Mouse (Mus musculus): ENCODE data around the gene Otud7a. TPM values are rescaled to one million over a fixed set of nuclear protein-coding genes. Genes with fewer than 3 reads are reported as not detected.

The Otud7a gene
- polyA plus RNA-seq, 2 experiments = 0.01 TPM; not detected in 1

DNA sequence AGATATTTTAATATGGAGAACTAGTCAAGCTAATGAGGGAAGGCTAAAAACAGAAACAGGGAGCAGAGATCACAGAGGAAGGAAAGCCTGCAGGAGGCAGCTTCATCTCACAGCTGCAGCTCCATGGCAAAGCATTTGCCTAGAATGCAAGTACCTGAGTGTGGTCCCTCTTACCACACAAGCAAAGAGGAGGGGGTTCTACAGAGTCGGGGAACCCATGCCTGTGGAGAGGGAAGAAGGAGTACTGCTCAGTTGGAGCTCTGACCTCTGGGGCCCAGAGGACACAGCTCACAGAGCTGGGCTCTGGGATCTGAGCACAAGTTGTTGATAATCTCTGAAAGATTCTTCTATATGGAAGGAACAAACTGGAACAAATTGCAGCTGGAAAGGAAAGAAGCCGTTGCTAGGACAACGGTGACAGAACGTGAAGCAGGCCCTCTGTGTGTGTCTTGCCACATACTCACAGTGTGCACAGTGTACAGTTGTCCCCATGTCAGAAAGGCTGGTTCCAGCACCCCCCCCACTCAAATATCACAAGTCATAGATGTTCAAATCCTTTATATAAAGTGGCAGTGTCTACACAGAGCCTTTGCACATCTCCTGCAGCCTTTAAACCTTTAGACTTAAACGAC is 324.0 kb downstream of the Otud7a start:
- H3K36me3 ChIP-seq (replicated peaks; ENCODE audit: control insufficient read depth, insufficient read depth, low read depth) = no peaks in the 10 kb centered on the region

DNA sequence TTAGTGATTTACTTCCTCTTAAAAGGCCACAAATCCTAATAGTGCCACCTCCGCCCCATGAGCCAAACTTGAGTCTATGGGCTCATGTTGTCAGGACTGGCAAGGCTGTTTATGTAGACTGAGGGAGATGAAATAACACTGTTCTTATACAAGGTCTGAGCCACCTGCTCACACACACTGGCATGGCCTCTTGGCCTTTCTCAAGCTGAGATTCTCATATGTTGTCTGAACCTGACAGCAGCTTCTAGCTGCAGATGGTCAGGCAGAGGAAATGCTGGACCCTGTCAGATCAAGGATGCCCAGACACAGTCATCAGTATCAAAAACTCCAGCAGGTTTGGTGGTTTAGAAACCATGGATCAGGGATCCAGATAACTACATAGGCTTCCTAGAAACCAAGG is 328.7 kb downstream of the Otud7a start:
- Histone ChIP-seq H3K36me3 (replicated peaks; ENCODE audit: control insufficient read depth, insufficient read depth, low read depth) (no peaks in the 10 kb centered on the region), H3K9ac (replicated peaks) (no peak overlapping the region), H3K4me1 (replicated peaks; ENCODE audit: control insufficient read depth in 2 of 2, insufficient read depth in 2 of 2, low read length in 1 of 2) (no peaks in the 10 kb centered on the region), H3K4me2 (ENCODE audit: low read depth) (no peak overlapping the region), H3K4me3 (ENCODE audit: insufficient read depth in 1 of 2, low read depth in 2 of 2, low read length in 2 of 2) (no peak overlapping the region), H3K27ac (no peak overlapping the region), H3K9me3 (ENCODE audit: control insufficient read depth, low read length) (no peaks in the 10 kb centered on the region), H3K27me3 (ENCODE audit: control insufficient read depth, insufficient read depth, low read length) (no peaks in the 10 kb centered on the region)
- WGBS (ENCODE audit: insufficient replicate concordance) = 68% methylated on average over 1 of the region's 1 CpGs
- DNase-seq (ENCODE audit: low read depth in 3 of 3, low spot score in 3 of 3) = no peak
- ATAC-seq (ENCODE audit: insufficient read depth) = no peak
- TF ChIP-seq CTCF (IDR thresholded peaks at IDR 0.05; ENCODE audit: low read depth) (no peak), EP300 (IDR thresholded peaks at IDR 0.05; ENCODE audit: low read depth) (no peak)

More for the DNA sequence above, 324.0 kb downstream of the Otud7a start:
- Histone ChIP-seq H3K4me1 (replicated peaks; ENCODE audit: control insufficient read depth in 2 of 2, insufficient read depth in 2 of 2, low read length in 1 of 2) (no peaks in the 10 kb centered on the region), H3K4me3 (ENCODE audit: insufficient read depth in 1 of 2, low read depth in 2 of 2, low read length in 2 of 2) (no peak overlapping the region), H3K27me3 (ENCODE audit: control insufficient read depth, insufficient read depth, low read length) (no peaks in the 10 kb centered on the region), H3K4me2 (ENCODE audit: low read depth) (no peak overlapping the region), H3K27ac (no peak overlapping the region), H3K9ac (replicated peaks) (no peak overlapping the region), H3K9me3 (ENCODE audit: control insufficient read depth, low read length) (no peaks in the 10 kb centered on the region)
- DNase-seq (ENCODE audit: low read depth in 3 of 3, low spot score in 3 of 3) = no peak
- TF ChIP-seq EP300 (IDR thresholded peaks at IDR 0.05; ENCODE audit: low read depth) = no peak
- no peak for ATAC-seq (ENCODE audit: insufficient read depth)
- WGBS (ENCODE audit: insufficient replicate concordance) = 55% methylated on average over 5 of the region's 5 CpGs

DNA sequence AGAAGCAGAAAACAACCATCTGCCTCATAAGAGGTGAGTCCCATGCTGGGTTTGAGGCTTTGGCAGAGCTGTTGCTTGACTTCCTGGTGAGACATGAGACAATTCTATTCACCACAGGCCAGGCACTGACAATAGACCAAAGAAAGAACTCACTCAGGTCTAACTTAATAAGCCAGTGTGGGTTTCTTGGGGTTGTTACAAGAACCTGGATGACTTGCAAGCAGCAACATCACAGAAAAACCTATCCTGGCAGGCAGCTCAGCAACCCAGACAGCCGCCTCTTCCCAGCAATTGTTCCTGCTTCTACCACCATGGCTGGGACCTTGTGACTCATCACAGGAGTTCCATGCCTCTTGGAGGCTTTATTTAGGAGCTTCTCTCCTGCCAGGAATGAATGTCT is 329.7 kb downstream of the Otud7a start:
- ATAC-seq (ENCODE audit: insufficient read depth) (no peak), DNase-seq (ENCODE audit: low read depth in 3 of 3, low spot score in 3 of 3) (no peak)
- no peak overlapping the region for H3K9ac ChIP-seq (replicated peaks)
- no peaks in the 10 kb centered on the region for H3K9me3 ChIP-seq (ENCODE audit: control insufficient read depth, low read length)
- H3K4me1 ChIP-seq (replicated peaks; ENCODE audit: control insufficient read depth in 2 of 2, insufficient read depth in 2 of 2, low read length in 1 of 2) = no peaks in the 10 kb centered on the region
- no peaks in the 10 kb centered on the region for H3K27me3 ChIP-seq (ENCODE audit: control insufficient read depth, insufficient read depth, low read length)
- H3K4me3 ChIP-seq (ENCODE audit: insufficient read depth in 1 of 2, low read depth in 2 of 2, low read length in 2 of 2) = no peak overlapping the region
- no peak overlapping the region for H3K27ac ChIP-seq
- no peak for TF ChIP-seq CTCF (IDR thresholded peaks at IDR 0.05; ENCODE audit: low read depth)
- no peak for TF ChIP-seq EP300 (IDR thresholded peaks at IDR 0.05; ENCODE audit: low read depth)
- no peaks in the 10 kb centered on the region for H3K36me3 ChIP-seq (replicated peaks; ENCODE audit: control insufficient read depth, insufficient read depth, low read depth)
- WGBS (ENCODE audit: insufficient replicate concordance) = 31% methylated on average over 1 of the region's 1 CpGs
- H3K4me2 ChIP-seq (ENCODE audit: low read depth) = no peak overlapping the region

DNA sequence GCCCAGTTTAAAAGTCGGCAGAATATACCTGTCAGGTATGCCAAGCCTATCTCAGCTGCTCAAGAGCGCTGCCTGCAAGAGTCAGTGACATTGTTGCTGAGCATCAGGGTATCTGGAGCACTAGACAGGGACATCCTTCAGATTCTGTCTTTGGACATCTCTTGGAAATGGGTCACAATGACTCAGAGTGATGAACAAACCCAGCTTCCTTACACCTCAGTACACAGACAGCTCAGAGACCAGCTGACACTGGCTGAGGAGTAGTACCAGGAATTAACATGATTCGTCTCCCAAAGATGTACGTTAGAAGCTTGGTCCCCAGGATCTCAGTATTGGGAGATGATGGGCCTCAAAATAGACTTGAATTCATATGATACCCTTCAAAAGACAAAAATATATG is 332.8 kb downstream of the Otud7a start:
- Histone ChIP-seq H3K4me3 (ENCODE audit: insufficient read depth in 1 of 2, low read depth in 2 of 2, low read length in 2 of 2) (no peak overlapping the region), H3K9me3 (ENCODE audit: control insufficient read depth, low read length) (no peaks in the 10 kb centered on the region), H3K27me3 (ENCODE audit: control insufficient read depth, insufficient read depth, low read length) (no peaks in the 10 kb centered on the region), H3K27ac (no peak overlapping the region), H3K4me2 (ENCODE audit: low read depth) (no peak overlapping the region), H3K4me1 (replicated peaks; ENCODE audit: control insufficient read depth in 2 of 2, insufficient read depth in 2 of 2, low read length in 1 of 2) (no peaks in the 10 kb centered on the region), H3K36me3 (replicated peaks; ENCODE audit: control insufficient read depth, insufficient read depth, low read depth) (no peaks in the 10 kb centered on the region), H3K9ac (replicated peaks) (no peak overlapping the region)
- no peak for DNase-seq (ENCODE audit: low read depth in 3 of 3, low spot score in 3 of 3)
- ATAC-seq (ENCODE audit: insufficient read depth) = no peak
- 51% methylated on average over 4 of the region's 4 CpGs for WGBS (ENCODE audit: insufficient replicate concordance)
- TF ChIP-seq CTCF (IDR thresholded peaks at IDR 0.05; ENCODE audit: low read depth) = no peak
- no peak for TF ChIP-seq EP300 (IDR thresholded peaks at IDR 0.05; ENCODE audit: low read depth)

DNA sequence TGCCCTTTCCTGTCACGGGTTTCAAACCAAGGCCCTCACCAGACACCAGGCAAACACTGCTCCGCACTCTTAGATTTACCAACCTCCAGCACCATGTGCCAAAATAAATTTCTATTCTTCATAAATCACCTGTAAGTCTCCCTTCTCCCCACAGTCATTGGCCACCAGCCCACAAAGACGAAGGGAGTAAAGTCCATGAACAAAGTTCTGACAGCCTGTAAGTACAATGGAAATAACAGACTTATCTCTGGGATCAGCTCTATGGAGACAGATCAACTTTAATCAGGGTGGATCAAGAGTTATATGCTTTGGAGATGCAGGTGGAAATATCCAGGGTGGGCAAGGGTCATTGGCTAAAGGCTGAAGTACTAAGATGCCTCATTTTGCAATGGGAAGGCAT is 336.3 kb downstream of the Otud7a start:
- no peak overlapping the region for H3K27ac ChIP-seq
- H3K9ac ChIP-seq (replicated peaks) = no peak overlapping the region
- H3K9me3 ChIP-seq (ENCODE audit: control insufficient read depth, low read length) = no peaks in the 10 kb centered on the region
- DNase-seq (ENCODE audit: low read depth in 3 of 3, low spot score in 3 of 3) = no peak
- TF ChIP-seq EP300 (IDR thresholded peaks at IDR 0.05; ENCODE audit: low read depth) = no peak
- no peak for TF ChIP-seq CTCF (IDR thresholded peaks at IDR 0.05; ENCODE audit: low read depth)
- no peaks in the 10 kb centered on the region for H3K4me1 ChIP-seq (replicated peaks; ENCODE audit: control insufficient read depth in 2 of 2, insufficient read depth in 2 of 2, low read length in 1 of 2)
- no peak for ATAC-seq (ENCODE audit: insufficient read depth)
- no peaks in the 10 kb centered on the region for H3K27me3 ChIP-seq (ENCODE audit: control insufficient read depth, insufficient read depth, low read length)
- WGBS (ENCODE audit: insufficient replicate concordance) = 57% methylated on average over 3 of the region's 3 CpGs
- H3K36me3 ChIP-seq (replicated peaks; ENCODE audit: control insufficient read depth, insufficient read depth, low read depth) = no peaks in the 10 kb centered on the region
- H3K4me2 ChIP-seq (ENCODE audit: low read depth) = no peak overlapping the region
- H3K4me3 ChIP-seq (ENCODE audit: insufficient read depth in 1 of 2, low read depth in 2 of 2, low read length in 2 of 2) = no peak overlapping the region
